In the genomic region with DNA sequence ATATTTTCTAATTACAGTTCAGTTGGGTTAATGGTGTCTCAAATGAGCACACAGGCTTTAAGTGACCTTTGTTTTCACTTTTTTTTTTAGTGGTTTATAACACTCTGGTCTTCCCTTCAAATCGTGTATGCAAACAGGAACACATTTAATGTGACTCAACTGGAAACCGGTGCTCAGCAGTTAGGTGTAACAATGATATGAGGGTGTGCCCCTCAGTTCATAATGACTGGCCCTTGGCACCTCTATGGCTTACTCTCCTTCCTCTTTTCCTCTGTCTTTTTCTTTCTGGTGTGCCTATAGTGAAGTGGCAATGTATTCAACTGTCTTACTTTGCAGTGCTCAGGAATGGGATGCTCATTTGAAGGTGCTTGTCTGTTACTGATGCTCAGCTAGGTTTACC, we compare ENCODE assay signal across 20 mouse cellular contexts. TPM values are rescaled to one million over a fixed set of nuclear protein-coding genes. Genes with fewer than 3 reads are reported as not detected.
DNase-seq lines count a peak whose midpoint lies in the region; TF ChIP-seq lines count a peak whose summit lies in the region.
"Had no signal": no experiment of that assay in that cellular context is flagged by ENCODE, and none has a peak within 500 bp of the region (broad histone marks: within the 10 kb centered on the region; RNA-seq: fewer than 3 reads in every experiment).

No protein-coding gene starts in this region.

- peak; percentile 69 for DNase-seq in A20 (ENCODE audit: low read depth, low spot score)
- DNase-seq in large intestine, adult 2 months (ENCODE audit: low read depth, low spot score): peak; percentile 45
- no peak for DNase-seq in right cerebral cortex, adult 18-20 months
- DNase-seq in left cerebral cortex, postnatal 36 days (ENCODE audit: low spot score in 2 of 2): no peak
- DNase-seq: adrenal gland, adult 8-10 months; adrenal gland, postnatal 14 days; adrenal gland, postnatal 36 days; cerebellum, adult 11-12 months; cerebellum, adult 2 months; cerebellum, adult 9-10 months; cerebellum, postnatal 10 days; cerebellum, postnatal 25 days; forebrain, postnatal 0 days had no signal

- no peaks in the 10 kb centered on the region for H3K9me3 ChIP-seq in ES-Bruce4 (replicated peaks; ENCODE audit: control insufficient read depth, insufficient read depth, low read length, poor library complexity, severe bottlenecking)
- H3K9me3 ChIP-seq: embryonic facial prominence, embryonic 10.5 days; embryonic facial prominence, embryonic 12.5 days; forebrain, embryonic 13.5 days; forebrain, embryonic 15.5 days had no signal

- intact Hi-C loops in left cerebral cortex, postnatal 36 days (cut with DNase I): no loop called here

- no peak overlapping the region for H3K4me3 ChIP-seq in ES-Bruce4 (ENCODE audit: low read depth, low read length)
- H3K4me3 ChIP-seq: embryonic facial prominence, embryonic 10.5 days; embryonic facial prominence, embryonic 12.5 days; forebrain, embryonic 13.5 days; forebrain, embryonic 15.5 days had no signal

- no peaks in the 10 kb centered on the region for H3K4me1 ChIP-seq in ES-Bruce4 (ENCODE audit: control insufficient read depth, insufficient read depth, low read length)
- H3K4me1 ChIP-seq: embryonic facial prominence, embryonic 10.5 days; embryonic facial prominence, embryonic 12.5 days; forebrain, embryonic 13.5 days; forebrain, embryonic 15.5 days had no signal

- H3K27ac ChIP-seq in ES-Bruce4 (ENCODE audit: insufficient read depth, low read length): peak overlapping the region; percentile 51
- H3K27ac ChIP-seq: embryonic facial prominence, embryonic 10.5 days; embryonic facial prominence, embryonic 12.5 days; forebrain, embryonic 13.5 days; forebrain, embryonic 15.5 days had no signal

- TF ChIP-seq CTCF in ES-Bruce4 (IDR thresholded peaks at IDR 0.05; ENCODE audit: low read depth, low read length): no peak

- TF ChIP-seq POLR2A in ES-Bruce4 (IDR thresholded peaks at IDR 0.05; ENCODE audit: insufficient read depth, low read length): no peak

- WGBS in large intestine, adult 2 months: 20% methylated on average over 2 of the region's 2 CpGs

- no peaks in the 10 kb centered on the region for H3K27me3 ChIP-seq in ES-Bruce4 (ENCODE audit: control insufficient read depth, insufficient read depth, low read length, poor library complexity, severe bottlenecking)
- H3K27me3 ChIP-seq: embryonic facial prominence, embryonic 12.5 days; forebrain, embryonic 13.5 days; forebrain, embryonic 15.5 days; Patski had no signal

- no peak for TF ChIP-seq EP300 in ES-Bruce4 (IDR thresholded peaks at IDR 0.05; ENCODE audit: insufficient read depth, low read depth, low read length)

- no peak overlapping the region for H3K9ac ChIP-seq in ES-Bruce4 (ENCODE audit: low read depth, poor library complexity, severe bottlenecking)
- H3K9ac ChIP-seq: embryonic facial prominence, embryonic 12.5 days; forebrain, embryonic 13.5 days; forebrain, embryonic 15.5 days; forebrain, postnatal 0 days had no signal

- H3K36me3 ChIP-seq in ES-Bruce4 (ENCODE audit: control insufficient read depth, insufficient read depth, low read length, poor library complexity, severe bottlenecking): peaks cover 70% of the 10 kb centered on the region

RNA-seq across cellular contexts. Expression of a gene that starts 23.1 kb away (rescaled TPM):
- polyA plus RNA-seq in ES-Bruce4 (2011; ENCODE audit: insufficient read depth, insufficient read length, low read depth, missing spikeins): 298 and 328 TPM in 2 replicates
- polyA plus RNA-seq in large intestine, adult 2 months (2012; rRNA removed): 8.4 and 9.3 TPM in 2 replicates
- total RNA-seq in left cerebral cortex, postnatal 36 days (2021): 100 to 1,000 TPM; 144 to 148 TPM

RNA-seq across cellular contexts. Expression of a gene that starts 29.3 kb away (rescaled TPM):
- polyA plus RNA-seq in ES-Bruce4 (2011; ENCODE audit: insufficient read depth, insufficient read length, low read depth, missing spikeins): 3.3 and 3.9 TPM in 2 replicates
- polyA plus RNA-seq in large intestine, adult 2 months (2012; rRNA removed): 2.3 and 2.5 TPM in 2 replicates
- 1 to 10 TPM; 1.0 to 1.4 TPM for total RNA-seq in left cerebral cortex, postnatal 36 days (2021)
- polyA plus RNA-seq: activated CD4-positive, CD25-positive, alpha-beta regulatory T cell, adult 4 months had no signal

Comparison
In these comparisons a context has a peak if more than half of its experiments do, and no peak if none do; other contexts are left out.
1. DNase-seq: peak in A20 (single experiment) and large intestine, adult 2 months (single experiment); none in right cerebral cortex, adult 18-20 months (single experiment) and left cerebral cortex, postnatal 36 days (0 of 2).
2. RNA of a gene that starts 23.1 kb away (polyA plus RNA-seq): 298 to 328 TPM in ES-Bruce4; 8.4 to 9.3 TPM in large intestine, adult 2 months; every median in the first group is over 10 times any median in the second.